Mouse (Mus musculus) testis, adult 2 months (tissue): ENCODE data around the gene Vmn2r5.
"Not testable (repeated sequence)": the region's sequence is repeated elsewhere in the genome, so short reads cannot be mapped to it uniquely, and the experiment has no call there.

Experiments used
- CTCF ChIP-seq: fragments of 200-500 bp; IDR thresholded peaks from 2 replicates; pipeline ENCODE4 v1.5.1; 2012; ENCODE audit warnings: low read depth, mild to moderate bottlenecking, inconsistent platforms, low read length, moderate library complexity; ENCODE audit not compliant: control insufficient read depth, insufficient read depth, insufficient replicate concordance
- POLR2A ChIP-seq: fragments of 200-500 bp; IDR thresholded peaks from 2 replicates; pipeline ENCODE4 v1.6.1; 2012; ENCODE audit warnings: low read depth, mild to moderate bottlenecking, inconsistent platforms, low read length, moderate library complexity; ENCODE audit not compliant: control insufficient read depth

DNA sequence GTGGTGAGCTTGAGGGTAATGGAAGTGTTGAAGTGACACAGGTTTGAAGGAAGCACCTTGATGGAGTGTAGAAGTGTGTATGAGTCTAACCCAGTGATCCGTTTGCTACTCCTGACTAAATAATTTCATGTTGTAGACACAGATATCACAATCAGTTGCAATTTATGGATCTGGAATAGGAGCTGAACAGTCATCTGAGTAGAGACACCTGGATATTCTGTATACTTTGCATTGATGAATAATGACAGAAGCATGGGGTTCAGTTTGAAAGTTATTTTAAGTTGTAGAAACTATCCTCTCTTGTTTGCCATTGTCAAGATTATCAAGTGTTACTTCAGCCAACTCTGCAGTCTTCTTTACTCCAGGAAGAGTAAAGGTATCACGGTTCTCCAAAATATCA lies at the start of gene Vmn2r5:
- not testable (repeated sequence) for TF ChIP-seq CTCF, POLR2A
